Mouse (Mus musculus): ENCODE data around the gene Sec14l3. TPM values are rescaled to one million over a fixed set of nuclear protein-coding genes. Genes with fewer than 3 reads are reported as not detected.

Sec14l3 gene
- polyA plus RNA-seq, 1 experiment: not detected

DNA sequence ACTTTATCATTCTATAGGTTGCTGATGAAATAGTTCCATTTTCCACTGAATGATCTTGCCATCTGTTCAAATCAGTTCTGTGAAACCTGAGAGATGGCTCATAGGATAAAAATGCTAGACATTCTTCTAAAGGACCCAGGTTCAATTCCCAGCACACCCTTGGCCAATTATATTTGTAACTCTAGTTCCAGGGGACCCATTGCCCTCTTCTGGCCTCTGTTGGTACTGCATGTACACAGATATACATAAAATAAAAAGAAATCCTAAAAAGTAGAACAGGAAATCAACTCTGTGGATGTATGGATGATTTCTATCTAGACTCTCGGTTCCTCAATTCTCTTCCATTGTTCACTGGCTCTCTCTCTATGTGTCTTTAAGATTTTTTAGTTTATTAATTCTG lies 62.4 kb downstream of the Sec14l3 start:
- Histone ChIP-seq H3K4me1 (ENCODE audit: control insufficient read depth, insufficient read depth, insufficient read length) (peaks cover 4% of the 10 kb centered on the region; the same call in 1 of the 2 replicates), H3K36me3 (ENCODE audit: control insufficient read depth, insufficient read depth, low read length) (no peaks in the 10 kb centered on the region), H3K4me3 (ENCODE audit: extremely low read depth, insufficient read depth, insufficient read length) (no peak overlapping the region), H3K27ac (ENCODE audit: insufficient read depth, low read length) (no peak overlapping the region), H3K27me3 (ENCODE audit: control insufficient read depth, insufficient read depth, low read length) (no peaks in the 10 kb centered on the region)
- DNase-seq (ENCODE audit: low read depth in 1 of 2, low spot score in 2 of 2): no peak
- 95% methylated on average over 1 of the region's 1 CpGs for WGBS
- TF ChIP-seq POLR2A (IDR thresholded peaks at IDR 0.05; ENCODE audit: low read depth, low read length): no peak
- no peak for TF ChIP-seq CTCF (IDR thresholded peaks at IDR 0.05; ENCODE audit: extremely low read depth, insufficient read depth, insufficient read length, insufficient replicate concordance)

Other genes with a start within 250 kb of the Sec14l3 start
- gene Osbp2, start 200.9 kb upstream of the Sec14l3 start, polyA plus RNA-seq (2012; rRNA removed): 0.05 and 0.06 TPM in 2 replicates
- 0.02 TPM in 1 of 2 replicates, not detected in the other for gene 4921536K21Rik, start 169.7 kb upstream of the Sec14l3 start, polyA plus RNA-seq (2012; rRNA removed)
- gene Dusp18, start 169.6 kb upstream of the Sec14l3 start, polyA plus RNA-seq (2012; rRNA removed): 0.44 and 0.48 TPM in 2 replicates
- gene Slc35e4, start 150.2 kb upstream of the Sec14l3 start, polyA plus RNA-seq (2012; rRNA removed): 3.4 and 5.0 TPM in 2 replicates
- gene Tcn2, start 132.7 kb upstream of the Sec14l3 start, polyA plus RNA-seq (2012; rRNA removed): 62.0 and 66.0 TPM in 2 replicates
- gene Pes1, start 100.9 kb upstream of the Sec14l3 start, polyA plus RNA-seq (2012; rRNA removed): 33.6 and 35.5 TPM in 2 replicates
- not detected in 2 replicates for gene 4930556J24Rik, start 88.1 kb upstream of the Sec14l3 start, polyA plus RNA-seq (2012; rRNA removed)
- gene Gal3st1, start 81.2 kb upstream of the Sec14l3 start, polyA plus RNA-seq (2012; rRNA removed): 0.34 and 0.63 TPM in 2 replicates
- gene Sec14l4, start 33.4 kb upstream of the Sec14l3 start, polyA plus RNA-seq (2012; rRNA removed): 0.07 and 0.22 TPM in 2 replicates
- gene Mtfp1, start 30.6 kb downstream of the Sec14l3 start, polyA plus RNA-seq (2012; rRNA removed): 5.1 and 6.2 TPM in 2 replicates
- gene Sec14l2, start 58.6 kb downstream of the Sec14l3 start, polyA plus RNA-seq (2012; rRNA removed): 1.9 and 2.9 TPM in 2 replicates
- gene Rnf215, start 70.4 kb downstream of the Sec14l3 start, polyA plus RNA-seq (2012; rRNA removed): 20.6 and 26.2 TPM in 2 replicates
- 4.3 and 4.4 TPM in 2 replicates for gene Ccdc157, start 95.5 kb downstream of the Sec14l3 start, polyA plus RNA-seq (2012; rRNA removed)
- 27.9 and 31.9 TPM in 2 replicates for gene Sf3a1, start 95.5 kb downstream of the Sec14l3 start, polyA plus RNA-seq (2012; rRNA removed)
- gene Tbc1d10a, start 121.9 kb downstream of the Sec14l3 start, polyA plus RNA-seq (2012; rRNA removed): 46.7 and 53.9 TPM in 2 replicates
- gene Castor1, start 153.4 kb downstream of the Sec14l3 start, polyA plus RNA-seq (2012; rRNA removed): 9.9 and 11.4 TPM in 2 replicates
- gene Osm, start 171.6 kb downstream of the Sec14l3 start, polyA plus RNA-seq (2012; rRNA removed): 3.3 and 3.7 TPM in 2 replicates
- 0.95 and 1.6 TPM in 2 replicates for gene Lif, start 192.7 kb downstream of the Sec14l3 start, polyA plus RNA-seq (2012; rRNA removed)

All from spleen, adult 2 months (tissue).